Mouse (Mus musculus): Measurements from ENCODE around the gene Prdx2. TPM values are rescaled to one million over a fixed set of nuclear protein-coding genes. Genes with fewer than 3 reads are reported as not detected.
A peak's percentile ranks its signal among the peaks of the same experiment; 100 is the strongest.

The Prdx2 gene
- polyA plus RNA-seq, 1 experiment, result 111 TPM

DNA sequence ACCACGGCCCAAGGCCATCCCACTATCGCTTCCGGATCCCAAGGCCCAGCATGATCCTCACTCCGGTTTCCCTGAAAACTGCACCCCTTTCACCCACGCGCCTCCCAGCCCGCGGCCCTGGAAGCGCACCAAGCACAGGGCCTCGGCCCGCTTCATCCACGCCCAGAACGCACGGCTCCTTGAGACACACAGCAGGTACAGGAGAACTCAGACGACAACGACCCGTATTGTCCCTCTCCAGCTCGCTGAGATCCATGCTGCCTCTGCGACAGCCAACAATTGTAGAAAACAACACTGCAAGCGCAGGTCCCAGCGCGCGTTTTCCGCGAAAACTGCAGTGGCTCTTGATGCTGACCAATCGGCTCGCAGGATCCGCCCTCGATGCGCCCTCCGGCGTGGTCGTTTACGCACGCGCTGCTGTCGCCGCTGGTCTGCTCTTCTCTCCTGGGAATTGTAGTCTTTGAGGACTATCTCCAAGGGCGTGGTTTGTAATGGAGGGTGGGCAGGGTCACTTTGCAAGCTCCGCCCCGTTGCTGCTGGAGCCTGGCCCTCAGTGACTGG is 3.6 kb upstream of the Prdx2 start:
- TF ChIP-seq GATA1 (IDR thresholded peaks at IDR 0.05; ENCODE audit: low read length) (no peak), TAL1 (IDR thresholded peaks at IDR 0.05; ENCODE audit: low read length) (no peak)
- Histone ChIP-seq H3K36me3 (ENCODE audit: control insufficient read depth) (peaks cover 64% of the 10 kb centered on the region), H3K9me3 (ENCODE audit: control insufficient read depth, low read length) (peaks cover 2% of the 10 kb centered on the region; the same call in 1 of the 2 replicates), H3K4me3 (replicated peaks) (peak overlapping the region; percentile 89), H3K4me1 (ENCODE audit: control insufficient read depth) (peaks cover 66% of the 10 kb centered on the region), H3K27me3 (ENCODE audit: control insufficient read depth) (no peaks in the 10 kb centered on the region)

DNA sequence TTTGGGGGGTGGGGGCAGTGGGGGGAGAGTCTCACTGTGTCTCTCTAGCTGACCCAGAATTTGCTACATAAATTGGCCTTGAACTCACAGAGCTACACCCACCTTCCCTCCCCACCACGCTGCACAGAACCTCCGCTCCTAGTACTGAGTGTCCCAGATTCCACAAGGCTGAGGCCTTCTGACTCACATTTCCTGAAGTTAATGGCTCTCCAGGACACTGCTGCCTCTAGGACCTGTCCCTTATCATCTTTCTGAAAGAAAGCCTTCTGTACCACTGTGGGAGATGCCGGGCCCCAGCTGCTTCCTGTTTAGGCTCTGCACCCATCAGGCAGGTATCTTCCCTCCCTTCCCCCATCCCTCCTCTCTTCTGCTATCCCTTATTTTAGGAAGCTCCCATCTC is 2.8 kb upstream of the Prdx2 start:
- H3K9me3 ChIP-seq (ENCODE audit: control insufficient read depth, low read length), result peaks cover 2% of the 10 kb centered on the region; the same call in 1 of the 2 replicates
- H3K4me3 ChIP-seq (replicated peaks), result peak overlapping the region; percentile 89
- TF ChIP-seq TAL1 (IDR thresholded peaks at IDR 0.05; ENCODE audit: low read length), result no peak
- TF ChIP-seq GATA1 (IDR thresholded peaks at IDR 0.05; ENCODE audit: low read length), result no peak
- H3K36me3 ChIP-seq (ENCODE audit: control insufficient read depth), result peaks cover 64% of the 10 kb centered on the region
- H3K27me3 ChIP-seq (ENCODE audit: control insufficient read depth), result no peaks in the 10 kb centered on the region
- H3K4me1 ChIP-seq (ENCODE audit: control insufficient read depth), result peaks cover 68% of the 10 kb centered on the region

DNA sequence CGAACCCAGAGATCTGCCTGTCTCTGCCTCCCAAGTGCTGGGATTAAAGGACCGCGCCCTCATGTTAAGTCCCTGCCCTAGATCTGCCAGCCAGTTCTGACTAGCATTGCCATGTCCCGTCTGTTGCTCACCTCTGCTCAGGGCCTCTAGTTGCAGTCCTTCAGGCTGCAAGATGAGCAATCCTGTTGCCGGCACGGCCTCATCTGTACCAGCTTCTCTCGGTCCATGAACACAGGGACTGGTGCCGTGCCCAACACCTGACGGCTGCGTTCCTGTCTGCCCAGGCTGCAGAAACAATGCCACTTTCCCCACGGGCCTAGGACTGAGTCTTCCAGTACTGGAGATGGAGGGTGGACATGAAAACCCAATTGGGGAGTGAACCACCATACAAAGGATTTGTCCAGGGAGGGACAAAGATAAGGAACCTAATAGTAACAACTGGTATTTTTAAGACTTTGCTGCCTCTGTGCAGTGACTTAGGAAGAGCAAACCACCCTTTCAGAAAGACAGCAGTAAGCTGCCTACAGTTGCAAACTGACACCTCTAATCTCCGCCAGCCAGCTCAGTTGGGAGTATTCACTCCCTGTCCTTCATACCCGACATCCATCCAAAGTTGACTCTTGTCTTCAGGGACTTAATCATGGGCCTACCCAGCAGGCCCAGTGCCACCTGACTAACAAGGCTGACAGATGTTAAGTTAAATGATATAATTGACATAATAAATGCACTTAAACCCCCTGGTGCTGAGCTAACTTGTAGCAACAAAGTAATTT is 1.7 kb upstream of the Prdx2 start:
- Histone ChIP-seq H3K4me3 (replicated peaks) (peak overlapping the region; percentile 79), H3K36me3 (ENCODE audit: control insufficient read depth) (peaks cover 64% of the 10 kb centered on the region), H3K27me3 (ENCODE audit: control insufficient read depth) (no peaks in the 10 kb centered on the region), H3K4me1 (ENCODE audit: control insufficient read depth) (peaks cover 73% of the 10 kb centered on the region), H3K9me3 (ENCODE audit: control insufficient read depth, low read length) (peaks cover 2% of the 10 kb centered on the region; the same call in 1 of the 2 replicates)
- TF ChIP-seq TAL1 (IDR thresholded peaks at IDR 0.05; ENCODE audit: low read length), result peak; percentile 56
- no peak for TF ChIP-seq GATA1 (IDR thresholded peaks at IDR 0.05; ENCODE audit: low read length)

DNA sequence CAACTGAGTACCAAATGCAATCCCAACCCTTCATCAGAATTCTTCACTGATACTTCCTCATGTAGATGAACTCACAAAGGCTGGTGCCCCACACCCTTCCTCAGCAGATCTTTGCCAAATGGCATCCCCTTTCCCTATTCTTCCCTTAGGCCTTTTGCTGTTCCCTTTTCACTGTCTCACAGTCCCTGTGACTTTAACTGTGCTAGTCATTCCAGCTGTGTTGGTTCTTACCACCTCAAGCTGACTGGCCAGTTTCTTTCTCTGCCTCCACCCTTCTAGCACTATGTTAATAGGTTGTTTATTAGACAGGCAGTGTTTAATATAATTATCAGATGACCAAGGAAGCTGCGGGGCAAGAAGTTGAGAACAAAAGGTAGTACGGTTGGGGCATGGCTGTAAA is 737 bp upstream of the Prdx2 start:
- peak overlapping the region; percentile 79 for H3K4me3 ChIP-seq (replicated peaks)
- H3K9me3 ChIP-seq (ENCODE audit: control insufficient read depth, low read length), result peaks cover 2% of the 10 kb centered on the region; the same call in 1 of the 2 replicates
- TF ChIP-seq GATA1 (IDR thresholded peaks at IDR 0.05; ENCODE audit: low read length) (no peak), TAL1 (IDR thresholded peaks at IDR 0.05; ENCODE audit: low read length) (no peak)
- H3K27me3 ChIP-seq (ENCODE audit: control insufficient read depth), result no peaks in the 10 kb centered on the region
- H3K4me1 ChIP-seq (ENCODE audit: control insufficient read depth), result peaks cover 78% of the 10 kb centered on the region
- peaks cover 67% of the 10 kb centered on the region for H3K36me3 ChIP-seq (ENCODE audit: control insufficient read depth)

DNA sequence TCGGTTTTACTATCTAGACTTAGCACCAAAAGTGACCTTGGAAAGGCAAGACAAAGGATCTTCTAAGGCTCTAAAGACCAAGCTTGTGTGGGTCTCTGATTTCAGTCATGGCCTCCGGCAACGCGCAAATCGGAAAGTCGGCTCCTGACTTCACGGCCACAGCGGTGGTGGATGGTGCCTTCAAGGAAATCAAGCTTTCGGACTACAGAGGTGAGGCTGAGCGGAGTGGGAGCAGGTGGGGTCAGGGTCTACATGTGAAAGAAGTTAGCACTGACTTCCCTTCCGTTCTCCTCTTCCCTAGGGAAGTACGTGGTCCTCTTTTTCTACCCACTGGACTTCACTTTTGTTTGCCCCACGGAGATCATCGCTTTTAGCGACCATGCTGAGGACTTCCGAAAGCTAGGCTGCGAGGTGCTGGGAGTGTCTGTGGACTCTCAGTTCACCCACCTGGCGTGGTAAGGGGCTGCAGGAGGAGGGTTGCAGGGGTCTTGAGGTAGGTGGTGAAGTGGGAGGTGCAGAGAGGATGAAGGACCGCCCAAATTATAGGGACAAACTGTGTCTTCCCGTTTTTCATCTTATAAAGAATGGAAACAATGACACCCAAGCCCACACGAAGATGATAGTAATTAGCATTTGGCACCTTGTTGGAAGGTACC is 876 bp downstream of the Prdx2 start:
- H3K36me3 ChIP-seq (ENCODE audit: control insufficient read depth), result peaks cover 69% of the 10 kb centered on the region
- peaks cover 82% of the 10 kb centered on the region for H3K4me1 ChIP-seq (ENCODE audit: control insufficient read depth)
- H3K27me3 ChIP-seq (ENCODE audit: control insufficient read depth), result no peaks in the 10 kb centered on the region
- peak overlapping the region; percentile 79 for H3K4me3 ChIP-seq (replicated peaks)
- H3K9me3 ChIP-seq (ENCODE audit: control insufficient read depth, low read length), result peaks cover 2% of the 10 kb centered on the region; the same call in 1 of the 2 replicates
- TF ChIP-seq GATA1 (IDR thresholded peaks at IDR 0.05; ENCODE audit: low read length) (no peak), TAL1 (IDR thresholded peaks at IDR 0.05; ENCODE audit: low read length) (no peak)

DNA sequence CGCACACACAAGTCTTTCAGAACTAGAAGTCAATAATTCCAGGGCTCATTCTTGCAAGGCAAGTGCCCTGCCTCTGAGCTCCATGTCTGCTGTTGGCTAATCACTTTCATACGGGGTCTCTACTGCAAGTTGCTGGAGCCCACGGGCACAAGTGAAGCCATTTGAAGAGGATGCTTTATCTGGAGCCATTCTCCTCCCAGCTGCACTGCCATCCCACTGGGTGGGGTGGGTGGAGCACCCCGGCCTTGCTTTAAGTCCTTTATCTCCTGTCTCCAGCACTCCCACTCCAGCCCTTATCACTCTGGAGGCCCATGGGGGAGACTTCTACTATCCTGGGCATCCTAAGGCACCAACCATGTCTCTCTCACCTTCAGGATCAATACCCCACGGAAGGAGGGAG is 1.5 kb downstream of the Prdx2 start:
- Histone ChIP-seq H3K36me3 (ENCODE audit: control insufficient read depth) (peaks cover 71% of the 10 kb centered on the region), H3K4me1 (ENCODE audit: control insufficient read depth) (peaks cover 84% of the 10 kb centered on the region), H3K4me3 (replicated peaks) (peak overlapping the region; percentile 79), H3K27me3 (ENCODE audit: control insufficient read depth) (no peaks in the 10 kb centered on the region), H3K9me3 (ENCODE audit: control insufficient read depth, low read length) (peaks cover 2% of the 10 kb centered on the region; the same call in 1 of the 2 replicates)
- peak; percentile 88 for TF ChIP-seq TAL1 (IDR thresholded peaks at IDR 0.05; ENCODE audit: low read length)
- TF ChIP-seq GATA1 (IDR thresholded peaks at IDR 0.05; ENCODE audit: low read length), result peak; percentile 97

DNA sequence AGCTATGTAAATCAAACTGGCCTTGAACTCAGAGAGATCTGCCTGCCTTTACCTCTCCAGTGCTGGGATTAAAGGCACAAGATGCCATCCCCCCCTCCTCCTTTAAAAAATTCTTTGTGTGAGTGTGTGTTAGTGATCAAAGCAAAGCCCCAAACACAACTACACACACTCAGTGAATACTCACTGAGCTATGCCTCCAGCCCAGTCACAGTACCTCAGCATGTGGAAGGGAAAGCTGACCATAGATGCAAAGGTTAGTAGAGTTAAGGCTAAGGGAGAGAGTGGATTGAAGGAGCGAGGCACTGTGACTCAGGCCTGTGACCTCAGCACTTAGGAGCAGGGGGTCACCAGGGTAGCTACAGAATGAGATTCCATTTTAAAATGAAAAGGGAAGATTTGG is 3.7 kb downstream of the Prdx2 start:
- Histone ChIP-seq H3K9me3 (ENCODE audit: control insufficient read depth, low read length) (no peaks in the 10 kb centered on the region), H3K36me3 (ENCODE audit: control insufficient read depth) (peaks cover 60% of the 10 kb centered on the region), H3K4me3 (replicated peaks) (peak overlapping the region; percentile 79), H3K27me3 (ENCODE audit: control insufficient read depth) (peaks cover 7% of the 10 kb centered on the region), H3K4me1 (ENCODE audit: control insufficient read depth) (peaks cover 85% of the 10 kb centered on the region)
- TF ChIP-seq TAL1 (IDR thresholded peaks at IDR 0.05; ENCODE audit: low read length) (no peak), GATA1 (IDR thresholded peaks at IDR 0.05; ENCODE audit: low read length) (no peak)

DNA sequence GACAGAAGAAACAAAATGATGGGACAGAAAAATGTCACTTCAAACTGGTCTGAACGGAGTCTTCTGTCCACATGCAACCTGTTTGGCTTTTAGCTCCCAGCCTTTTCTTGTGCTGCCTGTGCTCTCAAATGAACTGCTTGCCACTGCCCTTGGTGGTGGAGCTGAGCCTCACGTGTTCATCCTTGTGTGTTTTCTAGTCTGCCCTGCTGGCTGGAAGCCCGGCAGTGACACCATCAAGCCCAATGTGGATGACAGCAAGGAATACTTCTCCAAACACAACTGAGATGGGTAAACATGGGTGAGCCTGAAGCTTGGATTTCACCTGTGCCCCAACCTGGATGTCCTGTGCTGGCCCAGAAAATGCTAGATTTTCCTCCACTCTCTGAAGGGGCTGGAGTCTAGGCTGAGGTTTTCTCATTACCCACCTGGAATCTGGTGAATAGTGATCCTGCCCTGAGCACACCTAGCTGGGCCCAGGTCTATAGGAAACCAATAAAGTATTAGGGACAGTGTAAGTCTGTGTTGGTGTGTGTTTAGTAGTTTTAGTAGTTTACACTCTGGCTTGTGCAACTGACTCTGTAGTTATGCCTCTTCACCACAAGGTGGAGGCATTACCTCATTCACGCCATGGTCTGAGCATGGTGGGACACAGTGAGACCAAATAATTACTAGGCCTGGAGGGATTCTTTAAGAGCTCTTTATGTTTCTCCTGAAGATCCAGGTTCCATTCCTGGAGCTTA is 4.6 kb downstream of the Prdx2 start:
- no peaks in the 10 kb centered on the region for H3K9me3 ChIP-seq (ENCODE audit: control insufficient read depth, low read length)
- H3K27me3 ChIP-seq (ENCODE audit: control insufficient read depth), result peaks cover 16% of the 10 kb centered on the region
- H3K4me3 ChIP-seq (replicated peaks), result peak overlapping the region; percentile 79
- peaks cover 60% of the 10 kb centered on the region for H3K36me3 ChIP-seq (ENCODE audit: control insufficient read depth)
- peaks cover 85% of the 10 kb centered on the region for H3K4me1 ChIP-seq (ENCODE audit: control insufficient read depth)
- no peak for TF ChIP-seq TAL1 (IDR thresholded peaks at IDR 0.05; ENCODE audit: low read length)
- no peak for TF ChIP-seq GATA1 (IDR thresholded peaks at IDR 0.05; ENCODE audit: low read length)

All from erythroblast, embryonic 14.5 days (primary cell).